Mouse (Mus musculus) heart, embryonic 15.5 days (tissue): ENCODE results near the gene Araf. TPM values are rescaled to one million over a fixed set of nuclear protein-coding genes. Genes with fewer than 3 reads are reported as not detected.

Source experiments
- ATAC-seq: fragments of 200-750 bp; cut with Nextera tagmentation; replicated peaks from 2 replicates; pipeline ENCODE4 v1.8.0; 2017; ENCODE audit warnings: low read depth, moderate TSS enrichment; ENCODE audit not compliant: insufficient number of reproducible peaks, insufficient read depth, low FRiP score
- H3K27ac ChIP-seq: fragments of 300-500 bp; sonication (generic); 2 replicates; pipeline ENCODE4 v1.5.1; 2015; ENCODE audit warnings: mild to moderate bottlenecking, inconsistent platforms
- H3K27me3 ChIP-seq: fragments of 300-500 bp; sonication (generic); 2 replicates; pipeline ENCODE4 v1.6.1; 2015; ENCODE audit warnings: inconsistent platforms
- H3K36me3 ChIP-seq: fragments of 300-500 bp; sonication (generic); 2 replicates; pipeline ENCODE4 v1.6.1; 2015; ENCODE audit warnings: mild to moderate bottlenecking, inconsistent platforms
- H3K4me1 ChIP-seq: fragments of 300-500 bp; sonication (generic); replicated peaks from 2 replicates; pipeline ENCODE4 v1.6.1; 2015; ENCODE audit warnings: inconsistent platforms
- H3K4me2 ChIP-seq: fragments of 300-500 bp; sonication (generic); 2 replicates; pipeline ENCODE4 v1.6.1; 2015; ENCODE audit warnings: inconsistent platforms, mild to moderate bottlenecking, moderate library complexity
- H3K4me3 ChIP-seq: fragments of 300-500 bp; sonication (generic); 2 replicates; pipeline ENCODE4 v1.5.1; 2015; ENCODE audit warnings: mild to moderate bottlenecking, inconsistent platforms
- H3K9ac ChIP-seq: fragments of 300-500 bp; sonication (generic); 2 replicates; pipeline ENCODE4 v1.6.1; 2015; ENCODE audit warnings: mild to moderate bottlenecking, inconsistent platforms
- H3K9me3 ChIP-seq: fragments of 300-500 bp; sonication (generic); replicated peaks from 2 replicates; pipeline ENCODE4 v1.6.1; 2016; ENCODE audit warnings: inconsistent platforms
- WGBS: fragments of 180-500 bp; shearing (Covaris S2); methylation state at CpG from one replicate; pipeline ENCODE4 v1.1.7; 2015; ENCODE audit warnings: mixed read lengths; 5-methylcytosine and 5-hydroxymethylcytosine counted together
- polyA plus RNA-seq: library from polyadenylated mRNA; unstranded; fragments of >200 nt; fragmentation: Nextera tagmentation; extraction: Ambion mirVana; gene quantifications from 2 replicates; pipeline ENCODE4 v1.2.1, GENCODE M21; 2015

The Araf gene
- polyA plus RNA-seq: 90.0 and 103 TPM in 2 replicates

GRCm38 (mm10) chrX:20797681-20798080 lies at the start of gene Araf:
Araf (plus strand) TSS chrX:20797814.
- WGBS: 20% methylated on average over 5 of the region's 7 CpGs
- Histone ChIP-seq H3K27me3 (no peaks in the 10 kb centered on the region), H3K36me3 (no peaks in the 10 kb centered on the region), H3K27ac (peak within 1 kb of the TSS; percentile 84), H3K4me3 (peak within 1 kb of the TSS; percentile 51), H3K4me1 (no peaks in the 10 kb centered on the region), H3K4me2 (peak within 1 kb of the TSS; percentile 64), H3K9ac (peak within 1 kb of the TSS; percentile 50), H3K9me3 (no peaks in the 10 kb centered on the region)
- ATAC-seq: no peak

GRCm38 (mm10) chrX:20748829-20749228 lies 48.8 kb upstream of the Araf start:
- Histone ChIP-seq H3K9me3 (no peaks in the 10 kb centered on the region), H3K27me3 (no peaks in the 10 kb centered on the region), H3K4me2 (no peak overlapping the region), H3K27ac (no peak overlapping the region), H3K36me3 (no peaks in the 10 kb centered on the region), H3K4me3 (no peak overlapping the region), H3K4me1 (no peaks in the 10 kb centered on the region), H3K9ac (no peak overlapping the region)
- ATAC-seq: no peak
- WGBS: 81% methylated on average over 2 of the region's 2 CpGs

GRCm38 (mm10) chrX:20761201-20761600 lies 36.4 kb upstream of the Araf start:
- H3K9me3 ChIP-seq: no peaks in the 10 kb centered on the region
- WGBS: 66% methylated on average over 4 of the region's 4 CpGs
- no peak overlapping the region for H3K4me2 ChIP-seq
- H3K27me3 ChIP-seq: no peaks in the 10 kb centered on the region
- no peak overlapping the region for H3K27ac ChIP-seq
- no peaks in the 10 kb centered on the region for H3K36me3 ChIP-seq
- no peak for ATAC-seq
- no peaks in the 10 kb centered on the region for H3K4me1 ChIP-seq
- no peak overlapping the region for H3K9ac ChIP-seq
- no peak overlapping the region for H3K4me3 ChIP-seq

- no peaks in the 10 kb centered on the region for H3K36me3 ChIP-seq
These were observed 26.8 kb upstream of the Araf start for GRCm38 (mm10) chrX:20770697-20771381.

GRCm38 (mm10) chrX:20771666-20772065 lies 25.9 kb upstream of the Araf start:
- no peak overlapping the region for H3K4me3 ChIP-seq
- H3K4me1 ChIP-seq: no peaks in the 10 kb centered on the region
- 31% methylated on average over 2 of the region's 2 CpGs for WGBS
- H3K9me3 ChIP-seq: no peaks in the 10 kb centered on the region
- no peak overlapping the region for H3K27ac ChIP-seq
- H3K27me3 ChIP-seq: no peaks in the 10 kb centered on the region
- ATAC-seq: no peak
- no peak overlapping the region for H3K9ac ChIP-seq
- no peak overlapping the region for H3K4me2 ChIP-seq
- no peaks in the 10 kb centered on the region for H3K36me3 ChIP-seq

More at GRCm38 (mm10) chrX:20770697-20771381, 26.8 kb upstream of the Araf start:
- H3K4me3 ChIP-seq: no peak overlapping the region
- no peaks in the 10 kb centered on the region for H3K27me3 ChIP-seq
- WGBS: 0% methylated on average over 1 of the region's 1 CpGs
- H3K9ac ChIP-seq: no peak overlapping the region
- no peaks in the 10 kb centered on the region for H3K9me3 ChIP-seq
- H3K4me1 ChIP-seq: no peaks in the 10 kb centered on the region
- no peak overlapping the region for H3K27ac ChIP-seq
- no peak for ATAC-seq
- no peak overlapping the region for H3K4me2 ChIP-seq

- Histone ChIP-seq H3K4me1 (no peaks in the 10 kb centered on the region), H3K9ac (no peak overlapping the region), H3K27ac (no peak overlapping the region), H3K4me2 (peak overlapping the region; percentile 36; the same call in 1 of the 2 replicates), H3K27me3 (no peaks in the 10 kb centered on the region), H3K4me3 (peak overlapping the region; percentile 18; the same call in 1 of the 2 replicates), H3K36me3 (no peaks in the 10 kb centered on the region), H3K9me3 (no peaks in the 10 kb centered on the region)
- no peak for ATAC-seq
- WGBS: 45% methylated on average over 19 of the region's 19 CpGs
These were observed 22.2 kb upstream of the Araf start for GRCm38 (mm10) chrX:20775271-20776016.

GRCm38 (mm10) chrX:20777619-20778018 lies 20.0 kb upstream of the Araf start:
- no peaks in the 10 kb centered on the region for H3K36me3 ChIP-seq
- no peak overlapping the region for H3K9ac ChIP-seq
- H3K27me3 ChIP-seq: no peaks in the 10 kb centered on the region
- no peak overlapping the region for H3K27ac ChIP-seq
- no peak for ATAC-seq
- no peaks in the 10 kb centered on the region for H3K9me3 ChIP-seq
- H3K4me1 ChIP-seq: no peaks in the 10 kb centered on the region
- no peak overlapping the region for H3K4me3 ChIP-seq
- H3K4me2 ChIP-seq: no peak overlapping the region

- Histone ChIP-seq H3K4me1 (no peaks in the 10 kb centered on the region), H3K36me3 (no peaks in the 10 kb centered on the region), H3K4me3 (no peak overlapping the region), H3K27me3 (no peaks in the 10 kb centered on the region), H3K4me2 (no peak overlapping the region), H3K9ac (no peak overlapping the region), H3K9me3 (no peaks in the 10 kb centered on the region), H3K27ac (no peak overlapping the region)
- WGBS: 59% methylated on average over 2 of the region's 2 CpGs
- ATAC-seq: no peak
These were observed 10.3 kb upstream of the Araf start for GRCm38 (mm10) chrX:20787309-20787708.

GRCm38 (mm10) chrX:20792417-20792816 lies 5.2 kb upstream of the Araf start:
- Histone ChIP-seq H3K9me3 (no peaks in the 10 kb centered on the region), H3K36me3 (no peaks in the 10 kb centered on the region), H3K4me3 (no peak overlapping the region), H3K9ac (no peak overlapping the region), H3K27ac (no peak overlapping the region), H3K4me2 (no peak overlapping the region), H3K4me1 (no peaks in the 10 kb centered on the region), H3K27me3 (no peaks in the 10 kb centered on the region)
- 43% methylated on average over 3 of the region's 3 CpGs for WGBS
- no peak for ATAC-seq

GRCm38 (mm10) chrX:20793230-20793629 lies 4.4 kb upstream of the Araf start:
- Histone ChIP-seq H3K4me2 (no peak overlapping the region), H3K9ac (no peak overlapping the region), H3K27me3 (no peaks in the 10 kb centered on the region), H3K36me3 (no peaks in the 10 kb centered on the region), H3K4me3 (no peak overlapping the region), H3K27ac (no peak overlapping the region), H3K4me1 (no peaks in the 10 kb centered on the region), H3K9me3 (no peaks in the 10 kb centered on the region)
- ATAC-seq: no peak
- 54% methylated on average over 7 of the region's 7 CpGs for WGBS

GRCm38 (mm10) chrX:20794229-20794628 lies 3.4 kb upstream of the Araf start:
- Histone ChIP-seq H3K27me3 (no peaks in the 10 kb centered on the region), H3K36me3 (no peaks in the 10 kb centered on the region), H3K4me1 (no peaks in the 10 kb centered on the region), H3K9ac (no peak overlapping the region), H3K27ac (no peak overlapping the region), H3K9me3 (no peaks in the 10 kb centered on the region), H3K4me2 (no peak overlapping the region), H3K4me3 (no peak overlapping the region)
- WGBS: 37% methylated on average over 5 of the region's 5 CpGs
- ATAC-seq: no peak
